Mouse (Mus musculus) adrenal gland, adult (tissue): ENCODE data around the gene Lsr.
"Not testable (repeated sequence)": the region's sequence is repeated elsewhere in the genome, so short reads cannot be mapped to it uniquely, and the experiment has no call there.

Source experiments
- DNase-seq, 2 experiments: peaks; one replicate each; pipeline ENCODE4 v3.0.0; 2022 to 2023; ENCODE audit warnings: low spot score in 1 of 2; ENCODE audit not compliant: inconsistent age in 2 of 2

Lsr gene

GRCm38 (mm10) chr7:30940070-30940469 is 33.2 kb downstream of the Lsr start:
- DNase-seq: not testable (repeated sequence)

DNA sequence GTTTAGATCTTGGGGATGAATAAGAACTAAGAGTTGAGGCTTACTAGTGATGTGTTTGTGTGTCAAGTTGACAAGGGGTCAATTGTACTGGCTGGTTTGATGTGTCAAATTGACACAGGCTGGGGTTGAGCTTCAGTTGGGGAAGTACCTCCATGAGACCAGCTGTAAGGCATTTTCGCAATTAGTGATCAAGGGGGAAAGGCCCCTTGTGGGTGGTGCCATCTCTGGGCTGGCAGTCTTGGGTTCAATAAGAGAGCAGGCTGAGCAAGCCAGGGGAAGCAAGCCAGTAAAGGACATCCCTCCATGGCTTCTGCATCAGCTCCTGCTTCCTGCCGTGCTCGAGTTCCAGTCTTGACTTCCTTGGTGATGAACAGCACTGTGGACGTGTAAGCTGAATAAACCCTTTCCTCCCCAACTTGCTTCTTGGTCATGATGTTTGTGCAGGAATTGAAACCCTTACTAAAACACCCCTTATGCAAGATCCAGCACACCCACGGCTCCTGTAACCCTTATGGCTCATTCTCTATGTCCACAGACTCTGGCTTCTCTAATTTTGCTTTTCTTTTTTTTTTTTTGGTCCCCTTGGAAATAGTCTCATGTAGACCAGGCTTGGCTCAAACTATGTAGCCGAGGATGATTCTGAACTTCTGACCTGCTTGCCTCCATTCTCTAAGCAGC is 37.7 kb downstream of the Lsr start:
- DNase-seq: not testable (repeated sequence)

DNA sequence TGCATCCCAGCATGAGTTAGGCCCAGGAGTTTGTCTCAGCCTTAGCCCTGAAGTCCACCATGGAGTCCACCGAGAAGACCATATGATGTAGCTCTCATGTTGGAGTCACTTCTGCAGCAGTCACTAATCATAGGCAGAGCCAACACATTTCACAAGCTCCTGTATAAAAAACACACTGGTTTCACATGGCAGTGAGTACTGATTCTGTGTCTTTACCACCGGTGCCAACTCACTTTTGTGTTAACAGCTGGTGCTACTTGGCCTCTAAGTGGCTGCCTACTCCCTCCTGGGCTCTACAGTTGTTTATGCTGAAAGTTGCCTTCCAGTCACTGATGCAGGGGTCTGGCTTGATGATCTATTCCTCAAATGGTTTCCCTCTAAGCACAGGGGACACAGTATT is 48.7 kb downstream of the Lsr start, which contains the start of gene Hamp2:
Hamp2 (minus strand) TSS at position 101 of the 400 bp plus-strand sequence.
- not testable (repeated sequence) for DNase-seq

- no peak for DNase-seq
These were observed 49.2 kb downstream of the Lsr start for GRCm38 (mm10) chr7:30924071-30924470.

DNA sequence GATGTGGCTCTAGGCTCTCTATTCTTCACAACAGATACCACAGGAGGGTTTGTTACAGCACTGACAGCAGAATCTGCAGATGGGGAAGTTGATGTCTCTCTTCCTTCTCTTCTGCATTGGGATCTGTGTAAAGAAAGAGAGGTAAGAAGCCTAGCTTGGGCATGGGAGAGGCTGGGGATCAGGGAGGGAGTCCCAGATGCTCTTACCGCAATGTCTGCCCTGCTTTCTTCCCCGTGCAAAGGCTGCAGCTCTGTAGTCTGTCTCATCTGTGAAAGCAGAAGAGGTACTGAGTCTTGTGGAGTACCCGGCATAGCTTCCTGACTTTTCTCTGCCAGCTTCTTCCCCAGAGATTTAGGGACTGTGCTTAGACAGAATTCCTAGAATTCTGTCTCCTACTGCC is 50.8 kb downstream of the Lsr start:
- not testable (repeated sequence) for DNase-seq

DNA sequence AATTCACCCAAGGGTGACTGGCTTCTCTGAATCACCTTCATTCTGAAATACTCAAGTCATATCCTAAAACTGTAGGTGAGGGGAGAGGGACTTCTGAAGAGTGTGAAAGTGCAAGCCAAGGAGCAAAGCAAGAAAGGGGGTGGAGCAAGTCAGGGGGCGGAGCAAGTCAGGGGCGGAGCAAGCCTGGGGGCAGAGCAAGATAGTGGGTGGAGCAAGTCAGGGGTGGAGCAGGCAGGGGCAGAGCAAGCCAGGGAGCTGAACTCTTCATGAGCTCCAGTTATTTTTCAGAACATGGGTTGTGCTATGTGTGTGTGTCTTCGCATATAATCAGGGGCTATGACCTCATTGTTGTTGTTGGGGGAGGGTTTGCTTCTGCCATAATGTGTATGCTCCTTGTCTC is 53.0 kb downstream of the Lsr start:
- DNase-seq: no peak

GRCm38 (mm10) chr7:30917219-30917618 is 56.0 kb downstream of the Lsr start:
- DNase-seq: no peak

- no peak for DNase-seq
These were observed 56.6 kb downstream of the Lsr start for GRCm38 (mm10) chr7:30916713-30917112.

GRCm38 (mm10) chr7:30914732-30915131 is 58.5 kb downstream of the Lsr start, which contains the start of gene Mag:
Gene Mag (minus strand): TSS chr7:30914873.
- no peak for DNase-seq

DNA sequence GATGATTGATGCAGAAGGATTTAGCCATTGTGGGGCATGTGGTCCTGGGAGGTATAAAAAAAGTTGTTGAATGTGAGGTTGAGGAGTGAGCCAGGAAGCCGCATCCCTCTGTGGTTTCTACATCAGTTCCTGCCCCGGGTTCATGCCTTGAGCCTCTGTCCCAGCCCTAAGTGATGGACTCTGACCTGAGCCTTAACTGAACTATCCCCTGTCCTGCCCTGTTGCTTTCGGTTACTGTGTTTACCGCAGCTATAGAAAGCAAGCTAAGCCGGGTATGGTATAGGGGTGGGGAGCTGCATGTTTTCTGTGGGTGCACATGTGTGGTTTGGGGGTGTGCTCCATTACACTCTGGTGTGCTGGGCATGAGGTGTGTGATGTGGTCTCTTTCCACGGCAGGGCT is 63.5 kb downstream of the Lsr start:
- no peak for DNase-seq

DNA sequence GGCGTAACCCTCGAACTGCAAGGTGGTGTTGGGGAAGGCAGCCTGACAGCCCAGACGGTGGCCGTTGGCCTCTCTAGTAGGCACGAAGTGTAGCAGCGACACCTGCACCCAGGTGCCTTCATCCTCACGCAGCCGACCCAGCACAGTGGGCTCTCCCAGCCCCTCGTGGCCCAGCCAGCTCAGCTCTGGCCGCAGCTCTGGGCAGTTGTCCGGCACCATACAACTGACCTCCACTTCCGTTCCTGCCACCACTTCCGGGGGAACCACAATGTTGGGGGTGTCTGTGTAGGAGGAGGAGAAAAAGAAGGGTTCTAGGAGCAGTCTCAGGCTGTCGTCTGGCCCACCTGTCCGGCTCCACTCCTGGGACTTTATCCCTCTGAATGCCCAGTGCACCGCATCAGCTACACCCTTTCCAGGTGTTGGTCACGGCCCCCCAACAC is 64.3 kb downstream of the Lsr start:
- DNase-seq: no peak

- DNase-seq: no peak
These were observed 64.8 kb downstream of the Lsr start for GRCm38 (mm10) chr7:30908277-30908991.
